In genomic region chr1:168284566-168285141, GRCm38 (mm10) we compare ENCODE assay signal across 14 mouse cellular contexts.
DNase-seq lines count a peak whose midpoint lies in the region; ATAC-seq lines count a peak whose summit lies in the region.
"Had no signal": no experiment of that assay in that cellular context is flagged by ENCODE, and none has a peak within 500 bp of the region (broad histone marks: within the 10 kb centered on the region; RNA-seq: fewer than 3 reads in every experiment).

No protein-coding gene starts in this region.

- no peaks in the 10 kb centered on the region for H3K9me3 ChIP-seq in heart, embryonic 15.5 days (replicated peaks)
- H3K9me3 ChIP-seq in forebrain, embryonic 16.5 days (ENCODE audit: control insufficient read depth, low read length) = no peaks in the 10 kb centered on the region
- H3K9me3 ChIP-seq in midbrain, embryonic 16.5 days (replicated peaks; ENCODE audit: control insufficient read depth, low read length, poor library complexity, severe bottlenecking) = no peaks in the 10 kb centered on the region
- H3K9me3 ChIP-seq: limb, embryonic 15.5 days had no signal

- peak overlapping the region; percentile 38; the same call in 1 of the 2 replicates for H3K27ac ChIP-seq in heart, embryonic 15.5 days
- peak overlapping the region; percentile 20 for H3K27ac ChIP-seq in forebrain, embryonic 16.5 days (ENCODE audit: low read length)
- H3K27ac ChIP-seq in midbrain, embryonic 16.5 days (ENCODE audit: low read length) = peak overlapping the region; percentile 19
- H3K27ac ChIP-seq: heart, adult 2 months; kidney, postnatal 0 days; limb, embryonic 15.5 days had no signal

- 64% methylated on average over 9 of the region's 9 CpGs for WGBS in heart, embryonic 15.5 days
- WGBS in forebrain, embryonic 16.5 days = 9% methylated on average over 9 of the region's 9 CpGs
- WGBS in midbrain, embryonic 16.5 days = 24% methylated on average over 9 of the region's 9 CpGs

- H3K36me3 ChIP-seq in heart, embryonic 15.5 days = no peaks in the 10 kb centered on the region
- H3K36me3 ChIP-seq in forebrain, embryonic 16.5 days (ENCODE audit: control insufficient read depth, insufficient read depth) = no peaks in the 10 kb centered on the region
- H3K36me3 ChIP-seq in midbrain, embryonic 16.5 days (ENCODE audit: control insufficient read depth, insufficient read depth, low read length) = no peaks in the 10 kb centered on the region
- H3K36me3 ChIP-seq: limb, embryonic 15.5 days had no signal

- no peaks in the 10 kb centered on the region for H3K27me3 ChIP-seq in heart, embryonic 15.5 days
- H3K27me3 ChIP-seq in forebrain, embryonic 16.5 days (replicated peaks; ENCODE audit: control insufficient read depth, insufficient read depth, low read length) = no peaks in the 10 kb centered on the region
- H3K27me3 ChIP-seq in midbrain, embryonic 16.5 days (ENCODE audit: control insufficient read depth, insufficient read depth, low read depth, low read length) = no peaks in the 10 kb centered on the region

- H3K4me1 ChIP-seq in heart, embryonic 15.5 days (replicated peaks) = peaks cover 70% of the 10 kb centered on the region
- H3K4me1 ChIP-seq in forebrain, embryonic 16.5 days (replicated peaks; ENCODE audit: control insufficient read depth, insufficient read depth, low read length) = peaks cover 58% of the 10 kb centered on the region
- H3K4me1 ChIP-seq in midbrain, embryonic 16.5 days (ENCODE audit: control insufficient read depth, insufficient read depth, low read length) = peaks cover 67% of the 10 kb centered on the region

- no peak for ATAC-seq in heart, embryonic 15.5 days (replicated peaks; ENCODE audit: insufficient number of reproducible peaks, insufficient read depth, low FRiP score, low read depth)
- ATAC-seq in forebrain, embryonic 16.5 days = peak; percentile 32
- no peak for ATAC-seq in midbrain, embryonic 16.5 days

- no peak for DNase-seq in heart, adult 18-20 months
- DNase-seq in embryo, embryonic 10 days (ENCODE audit: low spot score) = peak; percentile 65
- no peak for DNase-seq in right cerebral cortex, postnatal 25 days
- DNase-seq in layer of hippocampus, postnatal 25 days (ENCODE audit: extremely low spot score in 1 of 2, low spot score in 1 of 2) = no peak
- DNase-seq in testis, postnatal 14 days (ENCODE audit: low spot score) = no peak
- DNase-seq: adrenal gland, postnatal 36 days; B cell, adult 2 months; cerebellum, adult 8-10 months; heart, adult 2 months had no signal

- no peak overlapping the region for H3K4me2 ChIP-seq in heart, embryonic 15.5 days
- H3K4me2 ChIP-seq in forebrain, embryonic 16.5 days (ENCODE audit: low read length) = 0 out of 2 replicates have a peak overlapping the region, but pooled peaks have one; percentile 6
- no peak overlapping the region for H3K4me2 ChIP-seq in midbrain, embryonic 16.5 days (ENCODE audit: low read length)
- H3K4me2 ChIP-seq: limb, embryonic 15.5 days had no signal

- no peak overlapping the region for H3K9ac ChIP-seq in heart, embryonic 15.5 days
- H3K9ac ChIP-seq in forebrain, embryonic 16.5 days (replicated peaks; ENCODE audit: low read depth, low read length) = 0 out of 2 replicates have a peak overlapping the region, but pooled peaks have one; percentile 5
- no peak overlapping the region for H3K9ac ChIP-seq in midbrain, embryonic 16.5 days (ENCODE audit: low read depth, low read length)
- H3K9ac ChIP-seq: limb, embryonic 15.5 days had no signal

- no peak overlapping the region for H3K4me3 ChIP-seq in heart, embryonic 15.5 days
- no peak overlapping the region for H3K4me3 ChIP-seq in forebrain, embryonic 16.5 days (replicated peaks; ENCODE audit: low read length)
- H3K4me3 ChIP-seq in midbrain, embryonic 16.5 days (ENCODE audit: low read depth, low read length) = no peak overlapping the region
- H3K4me3 ChIP-seq: heart, adult 2 months; limb, embryonic 15.5 days had no signal
